Mouse (Mus musculus) hindbrain, embryonic 14.5 days (tissue): ENCODE measurements around the gene Rgmb. TPM values are rescaled to one million over a fixed set of nuclear protein-coding genes. Genes with fewer than 3 reads are reported as not detected.

Source experiments
- ATAC-seq: fragments of 200-750 bp; cut with Nextera tagmentation; 2 replicates; pipeline ENCODE4 v1.8.0; 2017; ENCODE audit warnings: moderate number of reproducible peaks, mild to moderate bottlenecking, moderate TSS enrichment, moderate library complexity; ENCODE audit not compliant: low FRiP score
- DNase-seq: peaks from one replicate; pipeline ENCODE4 v3.0.0-alpha.2; 2015; ENCODE audit warnings: low spot score
- H3K27ac ChIP-seq: fragments of 300-500 bp; sonication (generic); 2 replicates; pipeline ENCODE4 v1.5.1; 2014; ENCODE audit warnings: mild to moderate bottlenecking, moderate library complexity
- H3K27me3 ChIP-seq: fragments of 300-500 bp; sonication (generic); 2 replicates; pipeline ENCODE4 v1.6.1; 2014; ENCODE audit warnings: mild to moderate bottlenecking, low read length, mixed read lengths; ENCODE audit not compliant: control insufficient read depth, insufficient read depth
- H3K36me3 ChIP-seq: fragments of 300-500 bp; sonication (generic); replicated peaks from 2 replicates; pipeline ENCODE4 v1.6.1; 2014; ENCODE audit not compliant: control insufficient read depth, insufficient read depth
- H3K4me1 ChIP-seq: fragments of 300-500 bp; sonication (generic); replicated peaks from 2 replicates; pipeline ENCODE4 v1.6.1; 2014; ENCODE audit warnings: antibody characterized with exemption, low read length, mixed read lengths; ENCODE audit not compliant: control insufficient read depth, insufficient read depth
- H3K4me2 ChIP-seq: fragments of 300-500 bp; sonication (generic); replicated peaks from 2 replicates; pipeline ENCODE4 v1.6.1; 2014; ENCODE audit warnings: mild to moderate bottlenecking, moderate library complexity
- H3K4me3 ChIP-seq: fragments of 300-500 bp; sonication (generic); replicated peaks from 2 replicates; pipeline ENCODE4 v1.5.1; 2014; ENCODE audit warnings: mild to moderate bottlenecking, low read length
- H3K9ac ChIP-seq: fragments of 300-500 bp; sonication (generic); 2 replicates; pipeline ENCODE4 v1.6.1; 2014
- H3K9me3 ChIP-seq: fragments of 300-500 bp; sonication (generic); 2 replicates; pipeline ENCODE4 v1.6.1; 2016; ENCODE audit warnings: low read length; ENCODE audit not compliant: control insufficient read depth
- WGBS: fragments of 180-500 bp; shearing (Covaris S2); extraction: QIAGEN DNeasy Blood & Tissue Kit; methylation state at CpG from one replicate; pipeline ENCODE4 v1.1.7; 2014; 5-methylcytosine and 5-hydroxymethylcytosine counted together
- polyA plus RNA-seq: library from polyadenylated mRNA; unstranded; fragments of >200 nt; fragmentation: Nextera tagmentation; extraction: Ambion mirVana; gene quantifications from 2 replicates; pipeline ENCODE4 v1.2.1, GENCODE M21; 2014

Gene Rgmb
- polyA plus RNA-seq, 1 experiment from 2014 or later: 95.0 TPM

- Histone ChIP-seq H3K27me3 (no peaks in the 10 kb centered on the region), H3K4me1 (peaks cover 13% of the 10 kb centered on the region), H3K4me3 (no peak overlapping the region), H3K9ac (no peak overlapping the region), H3K9me3 (no peaks in the 10 kb centered on the region), H3K36me3 (peaks cover 23% of the 10 kb centered on the region), H3K4me2 (no peak overlapping the region), H3K27ac (no peak overlapping the region)
- WGBS: 54% methylated on average over 15 of the region's 15 CpGs
- DNase-seq (peak; percentile 54), ATAC-seq (0 out of 2 replicates have a peak, but pooled peaks have one; percentile 25)
Observed at GRCm38 (mm10) chr17:15804008-15804812, 26.6 kb downstream of the Rgmb start.

- no peak overlapping the region for H3K4me3 ChIP-seq
- H3K4me1 ChIP-seq: no peaks in the 10 kb centered on the region
- no peak overlapping the region for H3K4me2 ChIP-seq
- 37% methylated on average over 3 of the region's 3 CpGs for WGBS
- no peaks in the 10 kb centered on the region for H3K36me3 ChIP-seq
- peak; percentile 43; the same call in 1 of the 2 replicates for ATAC-seq
- H3K9me3 ChIP-seq: no peaks in the 10 kb centered on the region
- no peak for DNase-seq
- H3K9ac ChIP-seq: no peak overlapping the region
- no peaks in the 10 kb centered on the region for H3K27me3 ChIP-seq
- no peak overlapping the region for H3K27ac ChIP-seq
Observed at GRCm38 (mm10) chr17:15799195-15799793, 31.5 kb downstream of the Rgmb start.

- 87% methylated on average over 8 of the region's 8 CpGs for WGBS
- no peaks in the 10 kb centered on the region for H3K27me3 ChIP-seq
- no peak for ATAC-seq
Observed at GRCm38 (mm10) chr17:15790716-15791115, 40.1 kb downstream of the Rgmb start.

GRCm38 (mm10) chr17:15787036-15787435 lies 43.8 kb downstream of the Rgmb start:
- Histone ChIP-seq H3K9ac (no peak overlapping the region), H3K4me2 (no peak overlapping the region), H3K9me3 (no peaks in the 10 kb centered on the region), H3K36me3 (no peaks in the 10 kb centered on the region), H3K4me1 (no peaks in the 10 kb centered on the region), H3K4me3 (no peak overlapping the region), H3K27me3 (no peaks in the 10 kb centered on the region), H3K27ac (no peak overlapping the region)
- ATAC-seq (no peak), DNase-seq (peak; percentile 77)
- WGBS: 23% methylated on average over 3 of the region's 3 CpGs

More at GRCm38 (mm10) chr17:15790716-15791115, 40.1 kb downstream of the Rgmb start:
- Histone ChIP-seq H3K9ac (no peak overlapping the region), H3K4me2 (no peak overlapping the region), H3K36me3 (no peaks in the 10 kb centered on the region), H3K9me3 (no peaks in the 10 kb centered on the region), H3K4me1 (no peaks in the 10 kb centered on the region), H3K4me3 (no peak overlapping the region), H3K27ac (no peak overlapping the region)
- no peak for DNase-seq

- 82% methylated on average over 6 of the region's 6 CpGs for WGBS
- Histone ChIP-seq H3K27me3 (no peaks in the 10 kb centered on the region), H3K4me2 (no peak overlapping the region), H3K4me1 (no peaks in the 10 kb centered on the region), H3K9ac (no peak overlapping the region), H3K4me3 (no peak overlapping the region), H3K9me3 (no peaks in the 10 kb centered on the region), H3K27ac (no peak overlapping the region), H3K36me3 (no peaks in the 10 kb centered on the region)
- DNase-seq (no peak), ATAC-seq (no peak)
Observed at GRCm38 (mm10) chr17:15777979-15778378, 52.9 kb downstream of the Rgmb start.

GRCm38 (mm10) chr17:15776349-15776748 lies 54.5 kb downstream of the Rgmb start:
- Histone ChIP-seq H3K4me3 (no peak overlapping the region), H3K9ac (no peak overlapping the region), H3K27ac (no peak overlapping the region), H3K9me3 (no peaks in the 10 kb centered on the region), H3K27me3 (no peaks in the 10 kb centered on the region), H3K36me3 (peaks cover 13% of the 10 kb centered on the region), H3K4me1 (no peaks in the 10 kb centered on the region), H3K4me2 (no peak overlapping the region)
- WGBS: 79% methylated on average over 5 of the region's 5 CpGs
- ATAC-seq (no peak), DNase-seq (no peak)

- Histone ChIP-seq H3K27ac (no peak overlapping the region), H3K36me3 (peaks cover 29% of the 10 kb centered on the region), H3K9me3 (no peaks in the 10 kb centered on the region), H3K4me2 (no peak overlapping the region), H3K4me1 (no peaks in the 10 kb centered on the region), H3K27me3 (no peaks in the 10 kb centered on the region), H3K9ac (no peak overlapping the region), H3K4me3 (no peak overlapping the region)
- 84% methylated on average over 5 of the region's 5 CpGs for WGBS
- DNase-seq (no peak), ATAC-seq (no peak)
Observed at GRCm38 (mm10) chr17:15774565-15775215, 56.1 kb downstream of the Rgmb start.

GRCm38 (mm10) chr17:15773956-15774355 lies 56.9 kb downstream of the Rgmb start:
- no peaks in the 10 kb centered on the region for H3K9me3 ChIP-seq
- no peak overlapping the region for H3K9ac ChIP-seq
- H3K4me3 ChIP-seq: no peak overlapping the region
- no peak overlapping the region for H3K27ac ChIP-seq
- H3K4me1 ChIP-seq: no peaks in the 10 kb centered on the region
- H3K4me2 ChIP-seq: no peak overlapping the region
- no peaks in the 10 kb centered on the region for H3K27me3 ChIP-seq
- H3K36me3 ChIP-seq: peaks cover 37% of the 10 kb centered on the region
- DNase-seq: no peak
- ATAC-seq: no peak
- WGBS: 72% methylated on average over 6 of the region's 6 CpGs

- Histone ChIP-seq H3K27me3 (no peaks in the 10 kb centered on the region), H3K27ac (no peak overlapping the region), H3K36me3 (peaks cover 78% of the 10 kb centered on the region), H3K9ac (no peak overlapping the region), H3K4me1 (no peaks in the 10 kb centered on the region), H3K4me2 (no peak overlapping the region), H3K9me3 (no peaks in the 10 kb centered on the region), H3K4me3 (no peak overlapping the region)
- no peak for DNase-seq
- 82% methylated on average over 7 of the region's 7 CpGs for WGBS
- ATAC-seq: no peak
Observed at GRCm38 (mm10) chr17:15769081-15769724, 61.6 kb downstream of the Rgmb start.
